Mouse (Mus musculus) intestine, embryonic 16.5 days (tissue): ENCODE measurements around the gene Akap10. TPM values are rescaled to one million over a fixed set of nuclear protein-coding genes. Genes with fewer than 3 reads are reported as not detected.
A peak's percentile ranks its signal among the peaks of the same experiment; 100 is the strongest.
"Not testable (repeated sequence)": the region's sequence is repeated elsewhere in the genome, so short reads cannot be mapped to it uniquely, and the experiment has no call there.

Experiments
- ATAC-seq: fragments of 200-750 bp; cut with Nextera tagmentation; 2 replicates; pipeline ENCODE4 v1.8.0; 2017; ENCODE audit warnings: moderate TSS enrichment, moderate library complexity
- H3K27ac ChIP-seq: fragments of 300-500 bp; sonication (generic); 2 replicates; pipeline ENCODE4 v1.5.1; 2014; ENCODE audit warnings: mild to moderate bottlenecking, low read length
- H3K27me3 ChIP-seq: fragments of 300-500 bp; sonication (generic); replicated peaks from 2 replicates; pipeline ENCODE4 v1.6.1; 2014; ENCODE audit warnings: low read length, control low read depth, mixed read lengths; ENCODE audit not compliant: control insufficient read depth, insufficient read depth
- H3K36me3 ChIP-seq: fragments of 300-500 bp; sonication (generic); 2 replicates; pipeline ENCODE4 v1.6.1; 2014; ENCODE audit warnings: low read length, control low read depth; ENCODE audit not compliant: control insufficient read depth, insufficient read depth
- H3K4me1 ChIP-seq: fragments of 300-500 bp; sonication (generic); 2 replicates; pipeline ENCODE4 v1.6.1; 2014; ENCODE audit warnings: low read length, control low read depth, mixed read lengths; ENCODE audit not compliant: control insufficient read depth, insufficient read depth
- H3K4me2 ChIP-seq: fragments of 300-500 bp; sonication (generic); 2 replicates; pipeline ENCODE4 v1.6.1; 2014; ENCODE audit warnings: low read depth, low read length, control low read depth
- H3K4me3 ChIP-seq: fragments of 300-500 bp; sonication (generic); 2 replicates; pipeline ENCODE4 v1.5.1; 2014; ENCODE audit warnings: mild to moderate bottlenecking, low read length
- H3K9ac ChIP-seq: fragments of 300-500 bp; sonication (generic); 2 replicates; pipeline ENCODE4 v1.6.1; 2014; ENCODE audit warnings: low read depth, low read length
- H3K9me3 ChIP-seq: fragments of 300-500 bp; sonication (generic); 2 replicates; pipeline ENCODE4 v1.6.1; 2016; ENCODE audit warnings: low read length, control low read depth; ENCODE audit not compliant: control insufficient read depth
- WGBS: fragments of 180-500 bp; shearing (Covaris S2); extraction: QIAGEN DNeasy Blood & Tissue Kit; methylation state at CpG from one replicate; pipeline ENCODE4 v1.1.7; 2014; 5-methylcytosine and 5-hydroxymethylcytosine counted together
- polyA plus RNA-seq: library from polyadenylated mRNA; unstranded; fragments of >200 nt; fragmentation: Nextera tagmentation; extraction: Ambion mirVana; gene quantifications from 2 replicates; pipeline ENCODE4 v1.2.1, GENCODE M21; 2015

Gene Akap10
- polyA plus RNA-seq, 1 experiment from 2014 or later: 12.3 TPM

- Histone ChIP-seq H3K27me3 (0 out of 2 replicates have a peak, but pooled peaks cover 3% of the 10 kb centered on the region), H3K27ac (no peak overlapping the region), H3K9me3 (no peaks in the 10 kb centered on the region), H3K4me2 (no peak overlapping the region), H3K4me3 (no peak overlapping the region), H3K36me3 (no peaks in the 10 kb centered on the region), H3K4me1 (no peaks in the 10 kb centered on the region), H3K9ac (no peak overlapping the region)
- no peak for ATAC-seq
- 69% methylated on average over 6 of the region's 6 CpGs for WGBS
Observed at GRCm38 (mm10) chr11:61962684-61963083, 32.6 kb upstream of the Akap10 start.

- H3K9me3 ChIP-seq: no peaks in the 10 kb centered on the region
- no peak overlapping the region for H3K4me3 ChIP-seq
- H3K4me1 ChIP-seq: no peaks in the 10 kb centered on the region
- H3K36me3 ChIP-seq: no peaks in the 10 kb centered on the region
- peaks cover 7% of the 10 kb centered on the region; the same call in 1 of the 2 replicates for H3K27me3 ChIP-seq
- H3K27ac ChIP-seq: no peak overlapping the region
- H3K9ac ChIP-seq: no peak overlapping the region
- 74% methylated on average over 2 of the region's 2 CpGs for WGBS
- ATAC-seq: no peak
- H3K4me2 ChIP-seq: no peak overlapping the region
Observed at GRCm38 (mm10) chr11:61960096-61960495, 30.0 kb upstream of the Akap10 start.

GRCm38 (mm10) chr11:61958706-61959105 is 28.7 kb upstream of the Akap10 start:
- not testable (repeated sequence) for H3K27ac ChIP-seq, H3K4me2 ChIP-seq, H3K27me3 ChIP-seq, H3K4me3 ChIP-seq, H3K9me3 ChIP-seq, H3K4me1 ChIP-seq, H3K9ac ChIP-seq, ATAC-seq, H3K36me3 ChIP-seq
- WGBS: 63% methylated on average over 6 of the region's 6 CpGs

GRCm38 (mm10) chr11:61957296-61957813 is 27.3 kb upstream of the Akap10 start:
- Histone ChIP-seq H3K36me3 (no peaks in the 10 kb centered on the region), H3K4me3 (peak overlapping the region; percentile 55), H3K27me3 (peaks cover 7% of the 10 kb centered on the region; the same call in 1 of the 2 replicates), H3K4me2 (peak overlapping the region; percentile 99), H3K27ac (no peak overlapping the region), H3K4me1 (no peaks in the 10 kb centered on the region), H3K9me3 (no peaks in the 10 kb centered on the region), H3K9ac (no peak overlapping the region)
- peak; percentile 54 for ATAC-seq
- 4% methylated on average over 25 of the region's 25 CpGs for WGBS

- Histone ChIP-seq H3K27me3 (peaks cover 7% of the 10 kb centered on the region; the same call in 1 of the 2 replicates), H3K27ac (no peak within 1 kb of the TSS), H3K9me3 (no peaks in the 10 kb centered on the region), H3K4me2 (peak within 1 kb of the TSS; percentile 99), H3K36me3 (no peaks in the 10 kb centered on the region), H3K9ac (peak within 1 kb of the TSS; percentile 43; the same call in 1 of the 2 replicates), H3K4me3 (peak within 1 kb of the TSS; percentile 55), H3K4me1 (no peaks in the 10 kb centered on the region)
- ATAC-seq: peak; percentile 95
- under 1% methylated on average over 55 of the region's 58 CpGs for WGBS
Observed at GRCm38 (mm10) chr11:61956572-61957295, 26.7 kb upstream of the Akap10 start, which contains the start of gene Specc1. Specc1 (plus strand) TSS chr11:61956763.

- WGBS: 87% methylated on average over 6 of the region's 6 CpGs
- Histone ChIP-seq H3K27me3 (peaks cover 7% of the 10 kb centered on the region; the same call in 1 of the 2 replicates), H3K9ac (no peak overlapping the region), H3K4me3 (no peak overlapping the region), H3K27ac (no peak overlapping the region), H3K36me3 (no peaks in the 10 kb centered on the region), H3K9me3 (no peaks in the 10 kb centered on the region), H3K4me1 (no peaks in the 10 kb centered on the region), H3K4me2 (no peak overlapping the region)
- ATAC-seq: no peak
Observed at GRCm38 (mm10) chr11:61955951-61956350, 25.9 kb upstream of the Akap10 start.

- ATAC-seq: no peak
- Histone ChIP-seq H3K27me3 (peaks cover 7% of the 10 kb centered on the region; the same call in 1 of the 2 replicates), H3K4me1 (no peaks in the 10 kb centered on the region), H3K27ac (no peak overlapping the region), H3K9me3 (no peaks in the 10 kb centered on the region), H3K4me2 (no peak overlapping the region), H3K36me3 (no peaks in the 10 kb centered on the region), H3K4me3 (no peak overlapping the region), H3K9ac (no peak overlapping the region)
- WGBS: 74% methylated on average over 6 of the region's 6 CpGs
Observed at GRCm38 (mm10) chr11:61955136-61955535, 25.1 kb upstream of the Akap10 start.

- Histone ChIP-seq H3K4me2 (no peak overlapping the region), H3K4me3 (no peak overlapping the region), H3K27me3 (no peaks in the 10 kb centered on the region), H3K4me1 (no peaks in the 10 kb centered on the region), H3K36me3 (no peaks in the 10 kb centered on the region), H3K9me3 (no peaks in the 10 kb centered on the region), H3K9ac (no peak overlapping the region), H3K27ac (no peak overlapping the region)
- no peak for ATAC-seq
- WGBS: 22% methylated on average over 10 of the region's 10 CpGs
Observed at GRCm38 (mm10) chr11:61950632-61951031, 20.6 kb upstream of the Akap10 start.

- WGBS: 4% methylated on average over 3 of the region's 3 CpGs
- no peak for ATAC-seq
- H3K9ac ChIP-seq: no peak overlapping the region
Observed at GRCm38 (mm10) chr11:61949315-61949714, 19.3 kb upstream of the Akap10 start.

More at GRCm38 (mm10) chr11:61949315-61949714, 19.3 kb upstream of the Akap10 start:
- Histone ChIP-seq H3K27me3 (no peaks in the 10 kb centered on the region), H3K36me3 (no peaks in the 10 kb centered on the region), H3K4me3 (no peak overlapping the region), H3K9me3 (no peaks in the 10 kb centered on the region), H3K4me2 (no peak overlapping the region), H3K4me1 (no peaks in the 10 kb centered on the region), H3K27ac (no peak overlapping the region)
